Mouse (Mus musculus) stomach, embryonic 14.5 days (tissue): ENCODE measurements around the gene Grhl3. TPM values are rescaled to one million over a fixed set of nuclear protein-coding genes. Genes with fewer than 3 reads are reported as not detected.
A peak's percentile ranks its signal among the peaks of the same experiment; 100 is the strongest.

ENCODE experiments used
- ATAC-seq: fragments of 200-750 bp; cut with Nextera tagmentation; 2 replicates; pipeline ENCODE4 v1.8.0; 2017; ENCODE audit warnings: low read depth, moderate TSS enrichment; ENCODE audit not compliant: insufficient number of reproducible peaks, insufficient read depth, low FRiP score
- H3K27ac ChIP-seq: fragments of 300-500 bp; sonication (generic); 2 replicates; pipeline ENCODE4 v1.5.1; 2014; ENCODE audit warnings: mild to moderate bottlenecking, low read length, moderate library complexity, mixed read lengths
- H3K27me3 ChIP-seq: fragments of 300-500 bp; sonication (generic); 2 replicates; pipeline ENCODE4 v1.6.1; 2014; ENCODE audit warnings: low read length, control low read depth, mixed read lengths; ENCODE audit not compliant: control insufficient read depth, insufficient read depth
- H3K36me3 ChIP-seq: fragments of 300-500 bp; sonication (generic); 2 replicates; pipeline ENCODE4 v1.6.1; 2014; ENCODE audit warnings: mild to moderate bottlenecking, control low read depth, low read length, moderate library complexity, mixed read lengths; ENCODE audit not compliant: control insufficient read depth, insufficient read depth
- H3K4me1 ChIP-seq: fragments of 300-500 bp; sonication (generic); 2 replicates; pipeline ENCODE4 v1.6.1; 2014; ENCODE audit warnings: low read length, control low read depth, mixed read lengths; ENCODE audit not compliant: control insufficient read depth, insufficient read depth
- H3K4me2 ChIP-seq: fragments of 300-500 bp; sonication (generic); replicated peaks from 2 replicates; pipeline ENCODE4 v1.6.1; 2014; ENCODE audit warnings: low read depth, low read length, control low read depth
- H3K4me3 ChIP-seq: fragments of 300-500 bp; sonication (generic); 2 replicates; pipeline ENCODE4 v1.5.1; 2014; ENCODE audit warnings: low read depth, low read length, control low read depth
- H3K9ac ChIP-seq: fragments of 300-500 bp; sonication (generic); replicated peaks from 2 replicates; pipeline ENCODE4 v1.6.1; 2014; ENCODE audit warnings: low read depth, mild to moderate bottlenecking, control low read depth, low read length, moderate library complexity, mixed read lengths
- H3K9me3 ChIP-seq: fragments of 300-500 bp; sonication (generic); 2 replicates; pipeline ENCODE4 v1.6.1; 2016; ENCODE audit warnings: low read depth, low read length, control low read depth; ENCODE audit not compliant: control insufficient read depth
- WGBS: fragments of 180-500 bp; shearing (Covaris S2); extraction: QIAGEN DNeasy Blood & Tissue Kit; methylation state at CpG from one replicate; pipeline ENCODE4 v1.1.7; 2014; 5-methylcytosine and 5-hydroxymethylcytosine counted together
- polyA plus RNA-seq: library from polyadenylated mRNA; unstranded; fragments of >200 nt; fragmentation: Nextera tagmentation; extraction: Ambion mirVana; gene quantifications from 2 replicates; pipeline ENCODE4 v1.2.1, GENCODE M21; 2014

The Grhl3 gene
- polyA plus RNA-seq, 1 experiment from 2014 or later = 33.0 TPM

DNA sequence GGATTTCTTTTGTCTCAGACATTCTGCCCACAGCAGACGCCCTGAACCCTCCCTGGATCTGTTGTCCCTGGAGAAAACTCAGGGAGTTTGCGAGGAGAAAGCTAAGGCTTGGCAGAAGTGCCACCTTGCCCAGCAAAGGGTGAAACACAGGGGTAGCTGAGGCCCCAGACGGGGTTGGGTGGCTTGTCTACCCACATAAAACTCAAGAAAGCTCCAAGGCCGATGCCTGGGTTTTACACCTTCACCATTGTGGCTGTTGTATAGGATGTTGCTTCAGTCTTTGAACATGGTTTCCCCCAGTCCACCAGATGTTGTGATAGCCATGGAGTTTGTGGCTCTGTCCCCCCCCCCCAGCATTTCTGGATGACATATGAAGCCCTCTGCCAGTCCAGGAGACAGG lies 11.4 kb upstream of the Grhl3 start:
- ATAC-seq = no peak
- H3K4me1 ChIP-seq = no peaks in the 10 kb centered on the region
- H3K4me2 ChIP-seq = no peak overlapping the region
- H3K4me3 ChIP-seq = no peak overlapping the region
- H3K9me3 ChIP-seq = no peaks in the 10 kb centered on the region
- WGBS = 70% methylated on average over 4 of the region's 4 CpGs
- no peaks in the 10 kb centered on the region for H3K27me3 ChIP-seq
- no peak overlapping the region for H3K9ac ChIP-seq
- H3K36me3 ChIP-seq = no peaks in the 10 kb centered on the region
- H3K27ac ChIP-seq = no peak overlapping the region

DNA sequence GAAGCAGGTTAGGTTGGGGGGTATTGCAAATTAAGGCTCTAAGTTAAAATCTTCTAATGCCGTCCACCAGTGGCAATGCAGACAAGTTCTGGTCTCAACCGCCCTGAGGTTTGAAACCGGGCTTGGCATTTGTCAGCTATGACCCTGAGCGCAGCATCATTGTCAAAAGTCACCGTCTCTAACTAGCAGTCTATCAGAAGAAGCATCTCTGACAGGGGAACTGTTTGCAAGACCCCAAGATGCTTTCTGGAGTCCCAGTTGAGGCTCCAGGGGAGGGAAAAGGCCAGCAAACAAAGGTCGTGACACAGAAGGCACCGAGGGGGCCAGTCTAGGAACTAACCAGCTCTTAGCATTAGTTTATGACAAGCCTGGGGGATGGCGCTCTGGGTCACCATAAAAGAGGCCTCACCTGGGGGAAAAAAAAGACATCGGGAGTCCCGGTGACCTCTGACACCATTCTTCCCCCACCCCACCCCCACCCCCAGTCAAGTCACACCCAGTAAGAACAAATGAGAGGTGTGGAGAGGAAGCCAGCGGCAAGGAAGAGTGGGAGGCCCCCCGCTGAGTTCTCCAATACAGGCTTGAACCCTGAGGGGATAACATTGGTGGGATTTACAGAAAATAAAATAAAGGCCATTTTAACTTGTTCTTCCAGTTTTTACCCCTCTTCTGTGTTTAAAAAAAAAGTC lies 7.9 kb upstream of the Grhl3 start:
- 31% methylated on average over 12 of the region's 12 CpGs for WGBS
- Histone ChIP-seq H3K4me2 (no peak overlapping the region), H3K27ac (no peak overlapping the region; the same call in 1 of the 2 replicates), H3K9ac (no peak overlapping the region), H3K4me1 (no peaks in the 10 kb centered on the region), H3K4me3 (no peak overlapping the region), H3K9me3 (peaks cover 2% of the 10 kb centered on the region; the same call in 1 of the 2 replicates), H3K36me3 (no peaks in the 10 kb centered on the region), H3K27me3 (no peaks in the 10 kb centered on the region)
- no peak for ATAC-seq

GRCm38 (mm10) chr4:135579695-135580094 lies 6.3 kb upstream of the Grhl3 start:
- Histone ChIP-seq H3K27me3 (no peaks in the 10 kb centered on the region), H3K4me1 (no peaks in the 10 kb centered on the region), H3K4me3 (no peak overlapping the region), H3K9me3 (peaks cover 2% of the 10 kb centered on the region; the same call in 1 of the 2 replicates), H3K9ac (no peak overlapping the region), H3K27ac (no peak overlapping the region), H3K4me2 (no peak overlapping the region), H3K36me3 (no peaks in the 10 kb centered on the region)
- ATAC-seq = no peak
- 60% methylated on average over 6 of the region's 6 CpGs for WGBS

DNA sequence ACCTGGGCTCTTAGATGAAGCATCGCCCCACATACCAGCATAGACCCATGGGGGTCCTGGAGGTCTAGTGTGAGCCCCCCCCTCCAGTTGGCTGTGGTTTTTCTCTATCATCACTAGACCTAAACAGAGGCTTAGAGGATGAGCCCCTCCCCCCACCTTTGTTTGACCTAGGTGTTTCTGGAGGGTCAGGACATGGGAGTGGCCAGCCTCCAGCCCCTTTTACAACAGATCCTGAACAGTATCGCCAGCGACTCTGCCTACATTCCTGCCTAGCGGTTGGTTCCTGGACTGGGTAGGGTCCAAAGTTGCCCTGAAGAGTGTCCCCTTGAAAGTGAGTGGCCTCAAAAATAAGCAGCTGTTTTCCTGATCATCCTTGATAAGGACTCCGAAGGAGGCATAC lies 5.1 kb upstream of the Grhl3 start:
- Histone ChIP-seq H3K27me3 (peaks cover 4% of the 10 kb centered on the region; the same call in 1 of the 2 replicates), H3K27ac (no peak overlapping the region), H3K36me3 (no peaks in the 10 kb centered on the region), H3K4me3 (no peak overlapping the region), H3K4me1 (no peaks in the 10 kb centered on the region), H3K9me3 (peaks cover 2% of the 10 kb centered on the region; the same call in 1 of the 2 replicates), H3K9ac (no peak overlapping the region), H3K4me2 (no peak overlapping the region)
- ATAC-seq = no peak
- 82% methylated on average over 5 of the region's 5 CpGs for WGBS

- H3K4me1 ChIP-seq = peaks cover 5% of the 10 kb centered on the region; the same call in 1 of the 2 replicates
- no peak overlapping the region for H3K4me2 ChIP-seq
- no peaks in the 10 kb centered on the region for H3K36me3 ChIP-seq
- no peak overlapping the region for H3K4me3 ChIP-seq
- H3K9ac ChIP-seq = no peak overlapping the region
- 48% methylated on average over 15 of the region's 15 CpGs for WGBS
- no peak for ATAC-seq
- peaks cover 2% of the 10 kb centered on the region; the same call in 1 of the 2 replicates for H3K9me3 ChIP-seq
- H3K27ac ChIP-seq = peak overlapping the region; percentile 33; the same call in 1 of the 2 replicates
- peaks cover 14% of the 10 kb centered on the region; the same call in 1 of the 2 replicates for H3K27me3 ChIP-seq
Observed at GRCm38 (mm10) chr4:135575365-135576140, 2.1 kb upstream of the Grhl3 start.

- no peak overlapping the region for H3K9ac ChIP-seq
- peak overlapping the region; percentile 46; the same call in 1 of the 2 replicates for H3K27ac ChIP-seq
- H3K9me3 ChIP-seq = no peaks in the 10 kb centered on the region
- H3K4me2 ChIP-seq = peak overlapping the region; percentile 56; the same call in 1 of the 2 replicates
- H3K4me3 ChIP-seq = peak overlapping the region; percentile 18
- no peak for ATAC-seq
- H3K36me3 ChIP-seq = no peaks in the 10 kb centered on the region
- peaks cover 15% of the 10 kb centered on the region; the same call in 1 of the 2 replicates for H3K4me1 ChIP-seq
- H3K27me3 ChIP-seq = peaks cover 14% of the 10 kb centered on the region; the same call in 1 of the 2 replicates
- 19% methylated on average over 8 of the region's 8 CpGs for WGBS
Observed at GRCm38 (mm10) chr4:135572276-135572675, 1.2 kb downstream of the Grhl3 start.

DNA sequence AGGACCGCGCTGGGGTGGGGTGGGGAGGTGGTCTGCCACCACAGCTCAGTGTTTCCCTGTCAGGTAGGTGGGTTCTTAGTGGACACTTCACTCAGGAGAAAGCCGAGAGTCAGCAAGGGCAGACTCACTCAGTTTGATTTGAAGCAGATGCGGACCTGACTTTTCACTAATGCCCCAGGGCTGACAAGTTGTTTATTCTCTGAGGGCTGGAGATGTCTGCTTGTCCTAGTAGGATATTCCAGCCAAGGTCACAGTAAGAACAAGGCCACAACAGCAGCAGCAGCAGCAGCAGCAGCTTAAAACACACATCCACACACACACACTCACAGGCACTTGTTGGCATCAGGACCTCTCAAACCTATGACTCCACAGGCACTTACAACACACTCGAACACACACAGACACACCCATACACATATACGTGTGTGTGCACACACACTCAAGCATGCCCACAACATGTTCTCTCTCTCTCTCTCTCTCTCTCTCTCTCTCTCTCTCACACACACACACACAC lies 2.3 kb downstream of the Grhl3 start:
- Histone ChIP-seq H3K4me2 (peak overlapping the region; percentile 56), H3K27me3 (peaks cover 14% of the 10 kb centered on the region; the same call in 1 of the 2 replicates), H3K36me3 (no peaks in the 10 kb centered on the region), H3K9ac (0 out of 2 replicates have a peak overlapping the region, but pooled peaks have one; percentile 21), H3K4me3 (peak overlapping the region; percentile 18; the same call in 1 of the 2 replicates), H3K9me3 (no peaks in the 10 kb centered on the region), H3K4me1 (peaks cover 20% of the 10 kb centered on the region; the same call in 1 of the 2 replicates), H3K27ac (peak overlapping the region; percentile 45; the same call in 1 of the 2 replicates)
- ATAC-seq = no peak
- 25% methylated on average over 6 of the region's 6 CpGs for WGBS
